ENCODE assay signal across 9 mouse cellular contexts in genomic region chr10:127508239-127508638, GRCm38 (mm10). TPM values are rescaled to one million over a fixed set of nuclear protein-coding genes. Genes with fewer than 3 reads are reported as not detected.
A peak's percentile ranks its signal among the peaks of the same experiment; 100 is the strongest.
DNase-seq lines count a peak whose midpoint lies in the region; ATAC-seq and TF ChIP-seq lines count a peak whose summit lies in the region.
"Had no signal": no experiment of that assay in that cellular context is flagged by ENCODE, and none has a peak within 500 bp of the region (broad histone marks: within the 10 kb centered on the region; RNA-seq: fewer than 3 reads in every experiment).

No protein-coding gene starts in this region.

- peaks cover 8% of the 10 kb centered on the region; the same call in 1 of the 2 replicates for H3K36me3 ChIP-seq in intestine, embryonic 14.5 days (ENCODE audit: control insufficient read depth, insufficient read depth, low read length)
- no peaks in the 10 kb centered on the region for H3K36me3 ChIP-seq in small intestine, adult 2 months (ENCODE audit: control insufficient read depth, insufficient read depth, low read length)

- no peak overlapping the region for H3K27ac ChIP-seq in intestine, embryonic 14.5 days (ENCODE audit: low read depth)
- H3K27ac ChIP-seq in small intestine, adult 2 months (ENCODE audit: insufficient read depth, low read depth, low read length): no peak overlapping the region

- TF ChIP-seq CTCF in small intestine, adult 2 months (IDR thresholded peaks at IDR 0.05; ENCODE audit: extremely low read depth, insufficient read length, insufficient replicate concordance, low read depth, low read length): peak; percentile 73; the same call in 1 of the 2 replicates

- H3K4me1 ChIP-seq in intestine, embryonic 14.5 days (replicated peaks; ENCODE audit: control insufficient read depth, insufficient read depth, low read length): peaks cover 11% of the 10 kb centered on the region
- peaks cover 14% of the 10 kb centered on the region for H3K4me1 ChIP-seq in small intestine, adult 2 months (ENCODE audit: control insufficient read depth, insufficient read depth, insufficient read length, low read length)

- 4% methylated on average over 15 of the region's 15 CpGs for WGBS in intestine, embryonic 14.5 days
- WGBS in small intestine, adult 2 months: 6% methylated on average over 15 of the region's 15 CpGs

- intact Hi-C loops in left cerebral cortex, postnatal 25 days (cut with DNase I): no loop called here

- H3K27me3 ChIP-seq in intestine, embryonic 14.5 days (replicated peaks; ENCODE audit: control insufficient read depth, insufficient read depth, low read length): peaks cover 60% of the 10 kb centered on the region
- peaks cover 27% of the 10 kb centered on the region for H3K27me3 ChIP-seq in small intestine, adult 2 months (ENCODE audit: control insufficient read depth, insufficient read depth, low read length)
- H3K27me3 ChIP-seq: Patski had no signal

- peak overlapping the region; percentile 57 for H3K4me2 ChIP-seq in intestine, embryonic 14.5 days (ENCODE audit: low read length)

- H3K4me3 ChIP-seq in intestine, embryonic 14.5 days (ENCODE audit: low read depth, low read length): no peak overlapping the region
- H3K4me3 ChIP-seq in small intestine, adult 2 months (ENCODE audit: low read depth, low read length): peak overlapping the region; percentile 29

- H3K9ac ChIP-seq in intestine, embryonic 14.5 days (ENCODE audit: low read length): no peak overlapping the region

- TF ChIP-seq POLR2A in small intestine, adult 2 months (IDR thresholded peaks at IDR 0.05; ENCODE audit: low read depth, low read length): no peak

- DNase-seq in adrenal gland, adult 2 months: peak; percentile 57
- no peak for DNase-seq in adrenal gland, postnatal 4 days (ENCODE audit: low spot score in 2 of 2)
- peak; percentile 96 to 97 for DNase-seq in cerebellum, postnatal 10 days
- peak; percentile 69 for DNase-seq in gastrocnemius, adult 18-20 months (ENCODE audit: low spot score)
- peak; percentile 92 for DNase-seq in intestine, embryonic 14.5 days (ENCODE audit: low spot score)
- DNase-seq in left cerebral cortex, postnatal 25 days (ENCODE audit: low spot score in 2 of 2): peak; percentile 73 to 75

- no peaks in the 10 kb centered on the region for H3K9me3 ChIP-seq in intestine, embryonic 14.5 days (ENCODE audit: control insufficient read depth, low read length)

- 0 out of 2 replicates have a peak, but pooled peaks have one; percentile 1 for ATAC-seq in intestine, embryonic 14.5 days (replicated peaks; ENCODE audit: low FRiP score, low TSS enrichment, low read depth)
- peak; percentile 48 for ATAC-seq in megakaryocyte-erythroid progenitor cell, adult 5-6 weeks (replicated peaks; ENCODE audit: low FRiP score, low TSS enrichment, poor library complexity, severe bottlenecking)
- ATAC-seq: Patski had no signal

RNA-seq across cellular contexts. Expression of gene Ndufa4l2, which starts 6.5 kb away (rescaled TPM):
- total RNA-seq in adrenal gland, adult 2 months (2021): 10 to 100 TPM; 45.8 to 53.5 TPM
- 86.0 and 107 TPM in 2 replicates for polyA plus RNA-seq in adrenal gland, adult 2 months (2012; rRNA removed)
- 10 to 100 TPM; 57.2 to 71.7 TPM for total RNA-seq in adrenal gland, postnatal 4 days (2021)
- 10 to 100 TPM; 10.1 to 13.7 TPM for total RNA-seq in gastrocnemius, adult 18-20 months (2021)
- 25.9 and 28.5 TPM in 2 replicates for polyA plus RNA-seq in intestine, embryonic 14.5 days (2014; fragmentation: Nextera tagmentation; extraction: Ambion mirVana)
- total RNA-seq in left cerebral cortex, postnatal 25 days (2021): 1 to 10 TPM; 2.9 to 6.7 TPM
- not detected in 2 replicates for total RNA-seq in megakaryocyte-erythroid progenitor cell, adult 5-6 weeks (2014; fragmentation: Nextera tagmentation)
- total RNA-seq in megakaryocyte-erythroid progenitor cell, adult 5-6 weeks (2017): not detected in 2 replicates
- polyA plus RNA-seq in small intestine, adult 2 months (2012; rRNA removed): 3.8 and 5.6 TPM in 2 replicates

RNA-seq across cellular contexts. Expression of gene Stac3, which starts 6.8 kb away (rescaled TPM):
- total RNA-seq in adrenal gland, adult 2 months (2021): 1 to 10 TPM in 1 of 2 experiments, under 1 TPM in 1; 0.93 to 1.8 TPM
- 1.5 and 2.5 TPM in 2 replicates for polyA plus RNA-seq in adrenal gland, adult 2 months (2012; rRNA removed)
- total RNA-seq in adrenal gland, postnatal 4 days (2021): 10 to 100 TPM in 1 of 2 experiments, 1 to 10 TPM in 1; 6.4 to 11.5 TPM
- 100 to 1,000 TPM; 381 to 402 TPM for total RNA-seq in gastrocnemius, adult 18-20 months (2021)
- polyA plus RNA-seq in intestine, embryonic 14.5 days (2014; fragmentation: Nextera tagmentation; extraction: Ambion mirVana): 0.32 TPM in 1 of 2 replicates, not detected in the other
- total RNA-seq in left cerebral cortex, postnatal 25 days (2021): 1 to 10 TPM; 4.3 to 5.6 TPM
- total RNA-seq in megakaryocyte-erythroid progenitor cell, adult 5-6 weeks (2014; fragmentation: Nextera tagmentation): not detected in 2 replicates
- total RNA-seq in megakaryocyte-erythroid progenitor cell, adult 5-6 weeks (2017): not detected in 2 replicates
- polyA plus RNA-seq in small intestine, adult 2 months (2012; rRNA removed): 0.30 and 0.51 TPM in 2 replicates

RNA-seq across cellular contexts. Expression of gene Shmt2, which starts 14.0 kb away (rescaled TPM):
- total RNA-seq in adrenal gland, adult 2 months (2021): 10 to 100 TPM; 43.3 to 48.8 TPM
- polyA plus RNA-seq in adrenal gland, adult 2 months (2012; rRNA removed): 84.2 and 106 TPM in 2 replicates
- 10 to 100 TPM; 66.7 to 69.4 TPM for total RNA-seq in adrenal gland, postnatal 4 days (2021)
- total RNA-seq in gastrocnemius, adult 18-20 months (2021): 10 to 100 TPM; 25.8 to 25.9 TPM
- polyA plus RNA-seq in intestine, embryonic 14.5 days (2014; fragmentation: Nextera tagmentation; extraction: Ambion mirVana): 132 and 142 TPM in 2 replicates
- total RNA-seq in left cerebral cortex, postnatal 25 days (2021): 10 to 100 TPM; 25.7 to 29.9 TPM
- 159 and 164 TPM in 2 replicates for total RNA-seq in megakaryocyte-erythroid progenitor cell, adult 5-6 weeks (2014; fragmentation: Nextera tagmentation)
- 76.6 and 87.1 TPM in 2 replicates for total RNA-seq in megakaryocyte-erythroid progenitor cell, adult 5-6 weeks (2017)
- polyA plus RNA-seq in small intestine, adult 2 months (2012; rRNA removed): 36.6 and 49.6 TPM in 2 replicates

RNA-seq across cellular contexts. Expression of gene Nxph4, which starts 26.1 kb away (rescaled TPM):
- total RNA-seq in adrenal gland, adult 2 months (2021): 10 to 100 TPM in 1 of 2 experiments, 1 to 10 TPM in 1; 5.0 to 11.7 TPM
- polyA plus RNA-seq in adrenal gland, adult 2 months (2012; rRNA removed): 7.4 and 7.8 TPM in 2 replicates
- total RNA-seq in adrenal gland, postnatal 4 days (2021): 10 to 100 TPM; 13.6 to 14.0 TPM
- total RNA-seq in gastrocnemius, adult 18-20 months (2021): under 1 TPM; 0.14 to 0.36 TPM
- polyA plus RNA-seq in intestine, embryonic 14.5 days (2014; fragmentation: Nextera tagmentation; extraction: Ambion mirVana): 4.0 and 5.5 TPM in 2 replicates
- 1 to 10 TPM; 5.5 to 6.9 TPM for total RNA-seq in left cerebral cortex, postnatal 25 days (2021)
- not detected in 2 replicates for total RNA-seq in megakaryocyte-erythroid progenitor cell, adult 5-6 weeks (2014; fragmentation: Nextera tagmentation)
- total RNA-seq in megakaryocyte-erythroid progenitor cell, adult 5-6 weeks (2017): not detected in 2 replicates
- 0.32 and 0.41 TPM in 2 replicates for polyA plus RNA-seq in small intestine, adult 2 months (2012; rRNA removed)

Comparison
In these comparisons a context has a peak if more than half of its experiments do, and no peak if none do; other contexts are left out.
1. DNase-seq: peak in adrenal gland, adult 2 months (single experiment), cerebellum, postnatal 10 days (2 of 2), gastrocnemius, adult 18-20 months (single experiment), intestine, embryonic 14.5 days (single experiment) and left cerebral cortex, postnatal 25 days (2 of 2); none in adrenal gland, postnatal 4 days (0 of 2).
2. RNA of gene Stac3, which starts 6.8 kb away (total RNA-seq): 381 to 402 TPM in gastrocnemius, adult 18-20 months; 6.4 to 11.5 TPM in adrenal gland, postnatal 4 days, 4.3 to 5.6 TPM in left cerebral cortex, postnatal 25 days, 0.93 to 1.8 TPM in adrenal gland, adult 2 months and not detected in megakaryocyte-erythroid progenitor cell, adult 5-6 weeks; every median in the first group is over 10 times any median in the second.